Mouse (Mus musculus) liver, embryonic 14.5 days (tissue): ENCODE measurements around the gene Ccdc32.

ENCODE experiments used
- CTCF ChIP-seq: IDR thresholded peaks from 2 replicates; pipeline ENCODE4 v1.5.1; 2016; ENCODE audit warnings: antibody characterized with exemption, low read depth, control low read depth
- EP300 ChIP-seq: IDR thresholded peaks from 2 replicates; pipeline ENCODE4 v1.6.1; 2016; ENCODE audit warnings: antibody characterized with exemption, low read depth

- no peak for TF ChIP-seq CTCF
- TF ChIP-seq EP300, result no peak
Measured at GRCm38 (mm10) chr2:119025239-119025616, 4.0 kb downstream of the Ccdc32 start.
